Mouse (Mus musculus) embryonic facial prominence, embryonic 11.5 days (tissue): ENCODE measurements around the gene 4921524J17Rik. TPM values are rescaled to one million over a fixed set of nuclear protein-coding genes. Genes with fewer than 3 reads are reported as not detected.

Source experiments
- ATAC-seq: fragments of 200-750 bp; cut with Nextera tagmentation; replicated peaks from 2 replicates; pipeline ENCODE4 v1.8.0; 2017; ENCODE audit warnings: low read depth; ENCODE audit not compliant: insufficient number of reproducible peaks, low FRiP score, low TSS enrichment
- DNase-seq: peaks from one replicate; pipeline ENCODE4 v3.0.0-alpha.2; 2015; ENCODE audit warnings: low spot score
- H3K27ac ChIP-seq: fragments of 300-500 bp; sonication (generic); replicated peaks from 2 replicates; pipeline ENCODE4 v1.5.1; 2014; ENCODE audit warnings: mild to moderate bottlenecking, low read depth, low read length, control low read depth
- H3K27me3 ChIP-seq: fragments of 300-500 bp; sonication (generic); 2 replicates; pipeline ENCODE4 v1.6.1; 2014; ENCODE audit warnings: mild to moderate bottlenecking, low read length, moderate library complexity, mixed read lengths; ENCODE audit not compliant: control insufficient read depth, insufficient read depth
- H3K36me3 ChIP-seq: fragments of 300-500 bp; sonication (generic); replicated peaks from 2 replicates; pipeline ENCODE4 v1.6.1; 2014; ENCODE audit warnings: low read depth, mild to moderate bottlenecking, low read length, moderate library complexity, mixed read lengths; ENCODE audit not compliant: control insufficient read depth, insufficient read depth
- H3K4me1 ChIP-seq: fragments of 300-500 bp; sonication (generic); 2 replicates; pipeline ENCODE4 v1.6.1; 2014; ENCODE audit warnings: low read length, mixed read lengths; ENCODE audit not compliant: control insufficient read depth, insufficient read depth
- H3K4me2 ChIP-seq: fragments of 300-500 bp; sonication (generic); 2 replicates; pipeline ENCODE4 v1.6.1; 2014; ENCODE audit warnings: low read depth, mild to moderate bottlenecking, control low read depth, low read length, moderate library complexity
- H3K4me3 ChIP-seq: fragments of 300-500 bp; sonication (generic); 2 replicates; pipeline ENCODE4 v1.5.1; 2014; ENCODE audit warnings: low read depth, low read length, control low read depth
- H3K9ac ChIP-seq: fragments of 300-500 bp; sonication (generic); replicated peaks from 2 replicates; pipeline ENCODE4 v1.6.1; 2014; ENCODE audit warnings: mild to moderate bottlenecking, control low read depth, low read length
- H3K9me3 ChIP-seq: fragments of 300-500 bp; sonication (generic); replicated peaks from 2 replicates; pipeline ENCODE4 v1.6.1; 2016; ENCODE audit warnings: mild to moderate bottlenecking, low read length, inconsistent platforms, mixed read lengths; ENCODE audit not compliant: control insufficient read depth
- WGBS: fragments of 180-500 bp; shearing (Covaris S2); extraction: QIAGEN DNeasy Blood & Tissue Kit; methylation state at CpG from one replicate; pipeline ENCODE4 v1.1.7; 2014; 5-methylcytosine and 5-hydroxymethylcytosine counted together
- polyA plus RNA-seq: library from polyadenylated mRNA; unstranded; fragments of >200 nt; fragmentation: Nextera tagmentation; extraction: Ambion mirVana; gene quantifications from 2 replicates; pipeline ENCODE4 v1.2.1, GENCODE M21; 2014

The 4921524J17Rik gene
- 55.5 and 65.5 TPM in 2 replicates for polyA plus RNA-seq

- H3K4me3 ChIP-seq, result peak within 1 kb of the TSS; percentile 77
- H3K27ac ChIP-seq, result peak within 1 kb of the TSS; percentile 98
- H3K9me3 ChIP-seq, result no peaks in the 10 kb centered on the region
- no peaks in the 10 kb centered on the region for H3K36me3 ChIP-seq
- no peaks in the 10 kb centered on the region for H3K27me3 ChIP-seq
- peak within 1 kb of the TSS; percentile 92 for H3K9ac ChIP-seq
- under 1% methylated on average over 61 of the region's 85 CpGs for WGBS
- DNase-seq (peak; percentile 100), ATAC-seq (peak; percentile 97)
- H3K4me2 ChIP-seq, result peak within 1 kb of the TSS; percentile 42
- no peaks in the 10 kb centered on the region for H3K4me1 ChIP-seq
These were observed at the start of gene 4921524J17Rik for GRCm38 (mm10) chr8:85432168-85433016. Gene 4921524J17Rik (minus strand): TSS chr8:85432833.

GRCm38 (mm10) chr8:85482427-85482826 lies 49.8 kb upstream of the 4921524J17Rik start:
- H3K4me2 ChIP-seq, result no peak overlapping the region
- no peaks in the 10 kb centered on the region for H3K27me3 ChIP-seq
- 60% methylated on average over 6 of the region's 6 CpGs for WGBS
- H3K27ac ChIP-seq, result no peak overlapping the region
- no peak overlapping the region for H3K4me3 ChIP-seq
- no peaks in the 10 kb centered on the region for H3K36me3 ChIP-seq
- H3K9ac ChIP-seq, result no peak overlapping the region
- H3K9me3 ChIP-seq, result no peaks in the 10 kb centered on the region
- no peaks in the 10 kb centered on the region for H3K4me1 ChIP-seq
- ATAC-seq, result no peak
- DNase-seq, result no peak

GRCm38 (mm10) chr8:85481900-85482299 lies 49.3 kb upstream of the 4921524J17Rik start:
- Histone ChIP-seq H3K9ac (peak overlapping the region; percentile 32; the same call in 1 of the 2 replicates), H3K4me2 (no peak overlapping the region), H3K27me3 (no peaks in the 10 kb centered on the region), H3K4me3 (no peak overlapping the region), H3K9me3 (no peaks in the 10 kb centered on the region), H3K4me1 (no peaks in the 10 kb centered on the region), H3K36me3 (no peaks in the 10 kb centered on the region), H3K27ac (no peak overlapping the region)
- ATAC-seq (no peak), DNase-seq (no peak)
- 21% methylated on average over 10 of the region's 10 CpGs for WGBS

- no peak overlapping the region for H3K27ac ChIP-seq
- no peaks in the 10 kb centered on the region for H3K9me3 ChIP-seq
- ATAC-seq (no peak), DNase-seq (no peak)
- no peaks in the 10 kb centered on the region for H3K4me1 ChIP-seq
- H3K36me3 ChIP-seq, result no peaks in the 10 kb centered on the region
- H3K27me3 ChIP-seq, result no peaks in the 10 kb centered on the region
- no peak overlapping the region for H3K4me3 ChIP-seq
- WGBS, result 84% methylated on average over 2 of the region's 2 CpGs
- H3K9ac ChIP-seq, result no peak overlapping the region
- no peak overlapping the region for H3K4me2 ChIP-seq
These were observed 47.1 kb upstream of the 4921524J17Rik start for GRCm38 (mm10) chr8:85479710-85480109.

GRCm38 (mm10) chr8:85478397-85478796 lies 45.8 kb upstream of the 4921524J17Rik start:
- Histone ChIP-seq H3K9me3 (no peaks in the 10 kb centered on the region), H3K4me2 (no peak overlapping the region), H3K36me3 (no peaks in the 10 kb centered on the region), H3K9ac (no peak overlapping the region), H3K27me3 (no peaks in the 10 kb centered on the region), H3K4me3 (no peak overlapping the region), H3K27ac (no peak overlapping the region), H3K4me1 (no peaks in the 10 kb centered on the region)
- DNase-seq (no peak), ATAC-seq (no peak)
- 83% methylated on average over 2 of the region's 2 CpGs for WGBS

- ATAC-seq, result no peak
- no peak overlapping the region for H3K27ac ChIP-seq
- no peaks in the 10 kb centered on the region for H3K27me3 ChIP-seq
- no peaks in the 10 kb centered on the region for H3K36me3 ChIP-seq
- no peak overlapping the region for H3K4me2 ChIP-seq
- H3K4me1 ChIP-seq, result no peaks in the 10 kb centered on the region
- no peak overlapping the region for H3K9ac ChIP-seq
- WGBS, result 65% methylated on average over 4 of the region's 4 CpGs
- no peak for DNase-seq
- H3K9me3 ChIP-seq, result no peaks in the 10 kb centered on the region
- H3K4me3 ChIP-seq, result no peak overlapping the region
These were observed 44.4 kb upstream of the 4921524J17Rik start for GRCm38 (mm10) chr8:85476970-85477545.

- Histone ChIP-seq H3K9me3 (no peaks in the 10 kb centered on the region), H3K4me1 (no peaks in the 10 kb centered on the region), H3K27ac (no peak overlapping the region), H3K36me3 (no peaks in the 10 kb centered on the region), H3K4me2 (no peak overlapping the region), H3K9ac (no peak overlapping the region), H3K27me3 (no peaks in the 10 kb centered on the region), H3K4me3 (no peak overlapping the region)
- ATAC-seq, result no peak
- DNase-seq, result no peak
- 88% methylated on average over 3 of the region's 3 CpGs for WGBS
These were observed 42.3 kb upstream of the 4921524J17Rik start for GRCm38 (mm10) chr8:85474924-85475323.

- WGBS, result 58% methylated on average over 4 of the region's 4 CpGs
- Histone ChIP-seq H3K9ac (no peak overlapping the region), H3K27me3 (no peaks in the 10 kb centered on the region), H3K4me2 (no peak overlapping the region), H3K4me3 (no peak overlapping the region), H3K9me3 (no peaks in the 10 kb centered on the region), H3K27ac (no peak overlapping the region), H3K36me3 (no peaks in the 10 kb centered on the region), H3K4me1 (no peaks in the 10 kb centered on the region)
- no peak for DNase-seq
- no peak for ATAC-seq
These were observed 40.6 kb upstream of the 4921524J17Rik start for GRCm38 (mm10) chr8:85473246-85473645.
